In genomic region chr10:97469411-97470140, GRCm38 (mm10) we compare ENCODE assay signal across 13 mouse cellular contexts. TPM values are rescaled to one million over a fixed set of nuclear protein-coding genes. Genes with fewer than 3 reads are reported as not detected.
DNase-seq lines count a peak whose midpoint lies in the region; ATAC-seq and TF ChIP-seq lines count a peak whose summit lies in the region.
"Had no signal": no experiment of that assay in that cellular context is flagged by ENCODE, and none has a peak within 500 bp of the region (broad histone marks: within the 10 kb centered on the region; RNA-seq: fewer than 3 reads in every experiment).

No protein-coding gene starts in this region.

- no peak overlapping the region for H3ac ChIP-seq in myocyte (ENCODE audit: control insufficient read depth, insufficient read length)

- ATAC-seq in intestine, embryonic 15.5 days, result peak; percentile 41; the same call in 1 of the 2 replicates
- no peak for ATAC-seq in erythroblast, adult 5-6 weeks (replicated peaks; ENCODE audit: low FRiP score, poor library complexity, severe bottlenecking)

- no peaks in the 10 kb centered on the region for H3K4me1 ChIP-seq in brown adipose tissue, adult 24 weeks (ENCODE audit: control insufficient read depth, insufficient read depth, insufficient read length, low read length)
- H3K4me1 ChIP-seq in intestine, embryonic 15.5 days (replicated peaks), result peaks cover 3% of the 10 kb centered on the region; the same call in 1 of the 2 replicates

- intact Hi-C loops in left cerebral cortex, postnatal 25 days (cut with DNase I), result no loop called here

- no peaks in the 10 kb centered on the region for H3K27me3 ChIP-seq in intestine, embryonic 15.5 days (replicated peaks)
- no peaks in the 10 kb centered on the region for H3K27me3 ChIP-seq in myocyte (ENCODE audit: control insufficient read depth, insufficient read depth, insufficient read length)

- TF ChIP-seq POLR2A in myocyte (IDR thresholded peaks at IDR 0.05; ENCODE audit: insufficient read length, low read depth), result no peak

- WGBS in intestine, embryonic 15.5 days, result 29% methylated on average over 3 of the region's 3 CpGs

- H3K4me3 ChIP-seq in brown adipose tissue, adult 24 weeks (ENCODE audit: insufficient read depth, low read depth, low read length), result no peak overlapping the region
- no peak overlapping the region for H3K4me3 ChIP-seq in intestine, embryonic 15.5 days (replicated peaks)
- no peak overlapping the region for H3K4me3 ChIP-seq in myocyte
- H3K4me3 ChIP-seq: forebrain, embryonic 10.5 days had no signal

- no peaks in the 10 kb centered on the region for H3K9me3 ChIP-seq in intestine, embryonic 15.5 days
- H3K9me3 ChIP-seq: forebrain, embryonic 10.5 days had no signal

- H3K79me2 ChIP-seq in myocyte (ENCODE audit: control insufficient read depth, insufficient read depth), result no peaks in the 10 kb centered on the region

- 0 out of 2 replicates have a peak overlapping the region, but pooled peaks have one; percentile 13 for H3K27ac ChIP-seq in brown adipose tissue, adult 24 weeks (replicated peaks; ENCODE audit: low read depth, low read length)
- peak overlapping the region; percentile 72 for H3K27ac ChIP-seq in intestine, embryonic 15.5 days
- H3K27ac ChIP-seq: forebrain, embryonic 10.5 days; macrophage had no signal

- no peak overlapping the region for H3K4me2 ChIP-seq in intestine, embryonic 15.5 days (replicated peaks)
- peak overlapping the region; percentile 62 for H3K4me2 ChIP-seq in myocyte (ENCODE audit: low read depth)

- no peak overlapping the region for H3K9ac ChIP-seq in intestine, embryonic 15.5 days

- peak; percentile 13 for DNase-seq in kidney, adult 11 months
- DNase-seq in kidney, adult 18-20 months, result no peak
- DNase-seq in layer of hippocampus, postnatal 36 days, result no peak
- no peak for DNase-seq in left cerebral cortex, postnatal 25 days (ENCODE audit: low spot score in 2 of 2)
- DNase-seq: adrenal gland, adult 8-10 months; thymus, postnatal 14 days had no signal

- H3K36me3 ChIP-seq in intestine, embryonic 15.5 days, result no peaks in the 10 kb centered on the region
- H3K36me3 ChIP-seq in myocyte (ENCODE audit: control insufficient read depth, insufficient read depth), result no peaks in the 10 kb centered on the region
- H3K36me3 ChIP-seq: forebrain, embryonic 10.5 days had no signal

TF ChIP-seq in myocyte, 11 proteins besides CTCF, POLR2A, EP300 and RAD21:
- TF ChIP-seq USF1 (IDR thresholded peaks at IDR 0.05; ENCODE audit: low read depth) (no peak), MAX (IDR thresholded peaks at IDR 0.05; ENCODE audit: low read depth) (no peak), CEBPB (IDR thresholded peaks at IDR 0.05; ENCODE audit: insufficient read depth, poor library complexity, severe bottlenecking) (no peak), MYOD1 (IDR thresholded peaks at IDR 0.05; ENCODE audit: control insufficient read depth in 1 of 3, insufficient read length in 2 of 3, low read depth in 2 of 3) (no peak), TCF12 (IDR thresholded peaks at IDR 0.05; ENCODE audit: insufficient read depth, poor library complexity, severe bottlenecking) (no peak), TCF3 (IDR thresholded peaks at IDR 0.05; ENCODE audit: insufficient read length, low read depth) (no peak), E2F4 (IDR thresholded peaks at IDR 0.05; ENCODE audit: insufficient read depth) (no peak), REST (IDR thresholded peaks at IDR 0.05; ENCODE audit: insufficient read depth, insufficient read length) (no peak), MYOG (IDR thresholded peaks at IDR 0.05; ENCODE audit: control insufficient read depth in 1 of 3, insufficient read depth in 1 of 3, insufficient read length in 2 of 3, low read depth in 2 of 3) (no peak), POLR2AphosphoS2 (IDR thresholded peaks at IDR 0.05; ENCODE audit: insufficient read length, low read depth) (no peak), SRF (IDR thresholded peaks at IDR 0.05; ENCODE audit: control insufficient read depth, insufficient read length, low read depth) (no peak)

RNA-seq across cellular contexts. Expression of gene Dcn, which starts 9.8 kb away (rescaled TPM):
- polyA plus RNA-seq in brown adipose tissue, adult 24 weeks (2012; ENCODE audit: insufficient read depth, insufficient read length, missing spikeins), result 440 and 536 TPM in 2 replicates
- polyA plus RNA-seq in intestine, embryonic 15.5 days (2015; fragmentation: Nextera tagmentation; extraction: Ambion mirVana), result 413 and 497 TPM in 2 replicates
- polyA plus RNA-seq in myocyte (2012; fragmentation: generic; extraction: Trizol), result 13.8 TPM
- total RNA-seq in layer of hippocampus, postnatal 36 days (2021), result 10 to 100 TPM; 35.9 to 39.4 TPM
- 10 to 100 TPM; 15.9 to 27.7 TPM for total RNA-seq in left cerebral cortex, postnatal 25 days (2021)
- 2.1 TPM in 1 of 2 replicates, not detected in the other for total RNA-seq in erythroblast, adult 5-6 weeks (2015; ENCODE audit: low replicate concordance)
- under 0.01 TPM in 1 of 2 replicates, not detected in the other for total RNA-seq in erythroblast, adult 5-6 weeks (2017; ENCODE audit: low replicate concordance)
- total RNA-seq: hematopoietic stem cell, adult 5-6 weeks had no signal

Comparison
In these comparisons a context has a peak if more than half of its experiments do, and no peak if none do; other contexts are left out.
1. RNA of gene Dcn, which starts 9.8 kb away (total RNA-seq): 35.9 to 39.4 TPM in layer of hippocampus, postnatal 36 days and 15.9 to 27.7 TPM in left cerebral cortex, postnatal 25 days; under 0.01 to 2.1 TPM in erythroblast, adult 5-6 weeks; every median in the first group is over 4 times any median in the second.